Mouse (Mus musculus): ENCODE measurements around the gene Cntn1. TPM values are rescaled to one million over a fixed set of nuclear protein-coding genes. Genes with fewer than 3 reads are reported as not detected.

The Cntn1 gene
- total RNA-seq, 2 experiments from 2014 or later, result 308 to 321 TPM

- DNase-seq, result no peak
Observed at GRCm38 (mm10) chr15:92137026-92137425, 86.1 kb downstream of the Cntn1 start.

GRCm38 (mm10) chr15:92141972-92142371 lies 91.0 kb downstream of the Cntn1 start:
- DNase-seq, result no peak

- DNase-seq, result no peak
Observed at GRCm38 (mm10) chr15:92154921-92155320, 104.0 kb downstream of the Cntn1 start.

GRCm38 (mm10) chr15:92160855-92161162 lies 109.8 kb downstream of the Cntn1 start:
- peak in 1 of 2 experiments; percentile 42 for DNase-seq

GRCm38 (mm10) chr15:92161163-92162025 lies 110.4 kb downstream of the Cntn1 start:
- peak; percentile 44 to 55 for DNase-seq

GRCm38 (mm10) chr15:92162835-92163234 lies 111.9 kb downstream of the Cntn1 start:
- no peak for DNase-seq

- peak in 1 of 2 experiments; percentile 23 for DNase-seq
Observed at GRCm38 (mm10) chr15:92164127-92164526, 113.2 kb downstream of the Cntn1 start.

- DNase-seq, result peak; percentile 64 to 67
Observed at GRCm38 (mm10) chr15:92166266-92166665, 115.3 kb downstream of the Cntn1 start.

GRCm38 (mm10) chr15:92175739-92176138 lies 124.8 kb downstream of the Cntn1 start:
- DNase-seq, result no peak

GRCm38 (mm10) chr15:92177413-92177812 lies 126.4 kb downstream of the Cntn1 start:
- DNase-seq, result no peak

GRCm38 (mm10) chr15:92185484-92185883 lies 134.5 kb downstream of the Cntn1 start:
- DNase-seq, result no peak

- no peak for DNase-seq
Observed at GRCm38 (mm10) chr15:92190000-92190399, 139.0 kb downstream of the Cntn1 start.

- no peak for DNase-seq
Observed at GRCm38 (mm10) chr15:92200326-92200985, 149.5 kb downstream of the Cntn1 start.

GRCm38 (mm10) chr15:92206695-92207094 lies 155.7 kb downstream of the Cntn1 start:
- no peak for DNase-seq

- DNase-seq, result no peak
Observed at GRCm38 (mm10) chr15:92209778-92210177, 158.8 kb downstream of the Cntn1 start.

GRCm38 (mm10) chr15:92210486-92211235 lies 159.7 kb downstream of the Cntn1 start:
- DNase-seq, result no peak

- no peak for DNase-seq
Observed at GRCm38 (mm10) chr15:92215841-92216240, 164.9 kb downstream of the Cntn1 start.

GRCm38 (mm10) chr15:92221446-92221845 lies 170.5 kb downstream of the Cntn1 start:
- no peak for DNase-seq

GRCm38 (mm10) chr15:92231386-92231785 lies 180.4 kb downstream of the Cntn1 start:
- no peak for DNase-seq

- no peak for DNase-seq
Observed at GRCm38 (mm10) chr15:92235836-92236235, 184.9 kb downstream of the Cntn1 start.

GRCm38 (mm10) chr15:92264980-92265707 lies 214.2 kb downstream of the Cntn1 start:
- peak in 1 of 2 experiments; percentile 45 for DNase-seq

- no peak for DNase-seq
Observed at GRCm38 (mm10) chr15:92268341-92268740, 217.4 kb downstream of the Cntn1 start.
